Mouse (Mus musculus) thymus, postnatal 36 days (tissue): ENCODE data around the gene Hist1h3b.

Experiments
- DNase-seq, 2 experiments: peaks; one replicate each; pipeline ENCODE4 v3.0.0; 2022; ENCODE audit warnings: mixed read lengths in 2 of 2

The Hist1h3b gene

GRCm38 (mm10) chr13:23739069-23739921, 12.8 kb upstream of the Hist1h3b start:
- peak; percentile 85 to 92 for DNase-seq

GRCm38 (mm10) chr13:23739922-23740252, 12.2 kb upstream of the Hist1h3b start:
- DNase-seq: no peak

GRCm38 (mm10) chr13:23740256-23740840, 11.7 kb upstream of the Hist1h3b start:
- DNase-seq: no peak

GRCm38 (mm10) chr13:23740910-23741309, 11.2 kb upstream of the Hist1h3b start:
- DNase-seq: no peak

- no peak for DNase-seq
These were observed 10.1 kb upstream of the Hist1h3b start for GRCm38 (mm10) chr13:23742007-23742406.

- DNase-seq: no peak
These were observed 8.9 kb upstream of the Hist1h3b start for GRCm38 (mm10) chr13:23743215-23743614.

- DNase-seq: no peak
These were observed 8.1 kb upstream of the Hist1h3b start for GRCm38 (mm10) chr13:23743963-23744362.

GRCm38 (mm10) chr13:23744421-23745380, 7.4 kb upstream of the Hist1h3b start:
- DNase-seq: peak in 1 of 2 experiments; percentile 35

- peak; percentile 82 to 83 for DNase-seq
These were observed 6.5 kb upstream of the Hist1h3b start, which contains the start of gene Hist1h3c for GRCm38 (mm10) chr13:23745381-23746161. Gene Hist1h3c (minus strand): TSS chr13:23745602.

GRCm38 (mm10) chr13:23746201-23747080, 5.6 kb upstream of the Hist1h3b start, which contains the start of gene Hist1h2bb:
Gene Hist1h2bb (plus strand): TSS chr13:23746734.
- peak; percentile 74 to 76 for DNase-seq

GRCm38 (mm10) chr13:23747081-23747891, 4.8 kb upstream of the Hist1h3b start:
- DNase-seq: no peak

GRCm38 (mm10) chr13:23747892-23748288, 4.2 kb upstream of the Hist1h3b start:
- DNase-seq: no peak

GRCm38 (mm10) chr13:23749563-23750121, 2.4 kb upstream of the Hist1h3b start:
- no peak for DNase-seq

GRCm38 (mm10) chr13:23750839-23751477, 1.1 kb upstream of the Hist1h3b start, which contains the start of gene Hist1h2ab:
Gene Hist1h2ab (plus strand): TSS chr13:23751126.
- peak; percentile 67 to 76 for DNase-seq

GRCm38 (mm10) chr13:23751478-23751956, 550 bp upstream of the Hist1h3b start:
- no peak for DNase-seq

- DNase-seq: no peak
These were observed 690 bp downstream of the Hist1h3b start for GRCm38 (mm10) chr13:23752742-23753172.

- no peak for DNase-seq
These were observed 1.4 kb downstream of the Hist1h3b start for GRCm38 (mm10) chr13:23753314-23754078.

- DNase-seq: no peak
These were observed 2.9 kb downstream of the Hist1h3b start for GRCm38 (mm10) chr13:23755000-23755399.
